Mouse (Mus musculus): Measurements from ENCODE around the gene Myh14. TPM values are rescaled to one million over a fixed set of nuclear protein-coding genes. Genes with fewer than 3 reads are reported as not detected.

The Myh14 gene
- polyA plus RNA-seq, 1 experiment = 3.7 TPM

DNA sequence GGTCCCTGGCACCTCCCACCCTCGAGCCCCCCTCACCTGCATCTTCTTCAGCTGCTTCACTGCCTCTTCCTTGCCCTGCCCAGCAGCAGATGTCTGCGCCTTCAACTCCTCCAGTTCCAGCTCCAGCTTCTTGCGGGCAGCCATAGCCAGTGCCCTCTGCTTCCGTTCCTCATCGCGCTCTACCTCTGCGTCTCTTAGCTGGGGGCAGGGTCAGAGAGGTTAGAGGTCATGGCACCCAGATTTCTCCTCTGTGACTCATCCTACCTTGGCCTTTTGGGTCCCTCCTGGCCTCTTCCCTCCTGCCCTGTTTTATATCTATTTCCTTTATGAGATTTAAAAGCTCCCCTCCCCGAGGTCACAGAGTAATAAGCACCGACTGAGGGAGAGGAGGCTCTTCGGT, 55.3 kb downstream of the Myh14 start:
- Histone ChIP-seq H3K4me3 (ENCODE audit: control insufficient read depth, insufficient read depth, low read length) (no peak overlapping the region), H3K36me3 (ENCODE audit: control insufficient read depth, insufficient read depth, low read length) (no peaks in the 10 kb centered on the region), H3K4me1 (replicated peaks; ENCODE audit: control insufficient read depth, insufficient read depth, low read length) (no peaks in the 10 kb centered on the region), H3K27ac (ENCODE audit: control insufficient read depth, insufficient read depth, low read length) (no peak overlapping the region), H3K27me3 (ENCODE audit: control insufficient read depth, insufficient read depth, low read length) (peaks cover 2% of the 10 kb centered on the region; the same call in 1 of the 2 replicates)
- TF ChIP-seq CTCF (IDR thresholded peaks at IDR 0.05; ENCODE audit: borderline replicate concordance, control insufficient read depth, extremely low read depth, insufficient read depth, low read length, poor library complexity) (no peak), POLR2A (IDR thresholded peaks at IDR 0.05; ENCODE audit: control insufficient read depth, extremely low read depth, insufficient read depth, low read length, poor library complexity) (no peak)
- 14% methylated on average over 10 of the region's 10 CpGs for WGBS
- no peak for DNase-seq

DNA sequence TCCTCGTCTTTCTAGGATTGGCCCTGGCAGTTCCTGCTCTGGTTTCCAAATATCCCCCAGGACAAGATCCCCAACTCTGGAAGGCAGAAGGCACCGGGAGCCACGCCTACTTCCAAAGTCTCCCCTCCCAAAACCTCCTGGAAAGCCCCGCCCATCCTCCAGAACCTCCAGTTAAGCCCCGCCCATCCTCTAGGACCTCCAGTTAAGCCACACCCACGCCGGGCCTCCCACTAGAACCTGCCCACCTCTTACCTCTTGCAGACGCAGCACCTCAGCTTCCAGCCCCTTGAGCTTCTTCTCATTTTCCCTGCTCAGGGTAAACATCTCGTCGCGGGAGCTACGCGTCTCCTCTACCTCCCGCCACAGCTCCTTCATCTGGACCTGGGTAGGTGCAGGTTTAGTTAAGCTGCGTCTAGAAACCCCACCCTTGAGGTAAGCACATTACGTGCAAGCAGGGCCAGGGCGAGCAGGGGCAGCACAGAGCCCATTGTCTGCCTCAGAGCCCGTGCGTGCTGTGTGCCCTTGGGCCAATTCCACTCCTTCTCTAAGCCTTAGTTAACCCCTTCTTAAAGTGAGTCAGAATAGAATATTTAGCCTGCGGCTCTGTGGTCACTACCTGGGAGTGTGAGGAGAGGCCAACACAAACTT, 56.5 kb downstream of the Myh14 start:
- 21% methylated on average over 20 of the region's 20 CpGs for WGBS
- Histone ChIP-seq H3K4me1 (replicated peaks; ENCODE audit: control insufficient read depth, insufficient read depth, low read length) (no peaks in the 10 kb centered on the region), H3K27me3 (ENCODE audit: control insufficient read depth, insufficient read depth, low read length) (peaks cover 2% of the 10 kb centered on the region; the same call in 1 of the 2 replicates), H3K36me3 (ENCODE audit: control insufficient read depth, insufficient read depth, low read length) (no peaks in the 10 kb centered on the region), H3K27ac (ENCODE audit: control insufficient read depth, insufficient read depth, low read length) (no peak overlapping the region), H3K4me3 (ENCODE audit: control insufficient read depth, insufficient read depth, low read length) (no peak overlapping the region)
- no peak for DNase-seq
- TF ChIP-seq CTCF (IDR thresholded peaks at IDR 0.05; ENCODE audit: borderline replicate concordance, control insufficient read depth, extremely low read depth, insufficient read depth, low read length, poor library complexity) = no peak
- TF ChIP-seq POLR2A (IDR thresholded peaks at IDR 0.05; ENCODE audit: control insufficient read depth, extremely low read depth, insufficient read depth, low read length, poor library complexity) = no peak

DNA sequence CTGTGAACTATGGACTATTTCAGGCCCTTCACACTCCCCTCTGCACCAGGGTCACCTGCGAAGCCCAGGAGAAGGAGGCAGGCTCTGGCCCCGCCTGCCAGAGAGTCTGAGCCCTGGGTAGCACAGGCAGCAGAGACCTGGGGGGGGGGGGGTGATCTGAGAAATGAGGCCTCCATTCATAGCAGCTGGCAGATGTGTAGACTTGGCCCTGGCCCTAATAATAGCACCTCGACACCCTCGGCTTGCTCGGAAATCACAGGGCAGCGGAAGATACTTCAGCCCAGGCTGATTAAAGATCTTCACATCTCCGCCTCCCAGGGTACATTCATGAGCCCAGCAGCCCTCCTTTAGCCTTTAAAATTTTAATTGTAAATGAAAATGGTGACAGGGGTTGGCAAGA, 58.5 kb downstream of the Myh14 start:
- WGBS = 77% methylated on average over 7 of the region's 7 CpGs
- DNase-seq = no peak
- H3K27ac ChIP-seq (ENCODE audit: control insufficient read depth, insufficient read depth, low read length) = no peak overlapping the region
- H3K36me3 ChIP-seq (ENCODE audit: control insufficient read depth, insufficient read depth, low read length) = no peaks in the 10 kb centered on the region
- no peaks in the 10 kb centered on the region for H3K4me1 ChIP-seq (replicated peaks; ENCODE audit: control insufficient read depth, insufficient read depth, low read length)
- peaks cover 2% of the 10 kb centered on the region; the same call in 1 of the 2 replicates for H3K27me3 ChIP-seq (ENCODE audit: control insufficient read depth, insufficient read depth, low read length)
- H3K4me3 ChIP-seq (ENCODE audit: control insufficient read depth, insufficient read depth, low read length) = no peak overlapping the region
- no peak for TF ChIP-seq CTCF (IDR thresholded peaks at IDR 0.05; ENCODE audit: borderline replicate concordance, control insufficient read depth, extremely low read depth, insufficient read depth, low read length, poor library complexity)
- no peak for TF ChIP-seq POLR2A (IDR thresholded peaks at IDR 0.05; ENCODE audit: control insufficient read depth, extremely low read depth, insufficient read depth, low read length, poor library complexity)

DNA sequence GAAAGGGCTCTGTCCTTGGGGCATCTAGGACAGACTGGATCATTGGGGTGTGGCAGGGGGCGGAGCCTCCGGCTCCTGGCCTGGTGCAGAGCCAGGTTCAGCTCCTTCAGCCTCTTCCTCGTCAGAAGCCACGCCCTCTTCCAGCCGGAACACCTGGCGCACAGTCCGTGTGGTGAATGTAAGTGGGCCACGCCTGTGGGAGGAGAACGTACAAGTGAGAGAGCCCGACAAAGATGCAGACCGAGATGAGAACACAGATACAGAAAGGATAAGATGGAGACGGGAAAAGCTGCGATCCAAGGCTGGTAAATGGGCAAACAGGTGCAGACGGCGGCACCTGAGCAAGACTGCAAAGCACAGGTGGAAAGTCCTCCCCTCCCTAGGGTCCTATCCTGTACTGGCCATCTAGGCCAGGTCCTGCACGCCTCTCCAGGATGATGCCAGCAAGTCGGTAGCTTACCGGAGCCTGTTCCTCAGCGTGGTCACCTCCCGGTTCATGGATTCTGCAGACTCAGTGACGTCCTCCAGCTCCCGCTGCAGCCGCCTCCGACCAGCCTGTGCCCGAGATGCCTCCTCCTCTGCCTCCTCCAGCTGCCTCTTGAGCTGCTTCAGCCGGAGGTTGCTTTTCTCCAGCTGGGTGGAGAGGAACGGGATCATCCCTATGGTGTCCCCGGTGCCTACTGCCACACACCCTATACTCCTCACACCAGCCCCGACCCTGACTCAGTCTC, 64.3 kb downstream of the Myh14 start:
- TF ChIP-seq POLR2A (IDR thresholded peaks at IDR 0.05; ENCODE audit: control insufficient read depth, extremely low read depth, insufficient read depth, low read length, poor library complexity) (no peak), CTCF (IDR thresholded peaks at IDR 0.05; ENCODE audit: borderline replicate concordance, control insufficient read depth, extremely low read depth, insufficient read depth, low read length, poor library complexity) (no peak)
- DNase-seq = no peak
- H3K27ac ChIP-seq (ENCODE audit: control insufficient read depth, insufficient read depth, low read length) = no peak overlapping the region
- 12% methylated on average over 29 of the region's 29 CpGs for WGBS
- no peaks in the 10 kb centered on the region for H3K4me1 ChIP-seq (replicated peaks; ENCODE audit: control insufficient read depth, insufficient read depth, low read length)
- H3K27me3 ChIP-seq (ENCODE audit: control insufficient read depth, insufficient read depth, low read length) = peaks cover 6% of the 10 kb centered on the region; the same call in 1 of the 2 replicates
- H3K4me3 ChIP-seq (ENCODE audit: control insufficient read depth, insufficient read depth, low read length) = no peak overlapping the region
- no peaks in the 10 kb centered on the region for H3K36me3 ChIP-seq (ENCODE audit: control insufficient read depth, insufficient read depth, low read length)

DNA sequence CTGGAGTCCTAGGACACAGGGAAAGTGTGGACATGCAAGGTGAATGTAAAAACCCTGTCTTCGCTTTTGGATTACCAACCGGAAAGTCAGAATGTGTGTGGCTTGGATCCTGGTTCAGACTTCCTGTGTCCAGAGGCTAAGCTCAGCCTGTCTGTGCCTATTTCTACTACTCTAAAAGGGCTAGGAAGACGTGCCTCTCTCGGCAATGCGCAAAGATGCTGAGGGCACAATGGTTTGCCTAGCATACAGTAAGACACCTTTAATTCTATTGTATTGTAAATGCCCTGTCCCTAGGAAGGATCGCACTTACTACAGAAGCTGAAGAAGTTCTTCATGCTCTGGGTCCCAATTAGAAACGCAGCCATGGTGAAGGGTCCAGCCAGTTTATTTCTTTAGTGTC, 65.2 kb downstream of the Myh14 start:
- H3K27me3 ChIP-seq (ENCODE audit: control insufficient read depth, insufficient read depth, low read length) = peaks cover 6% of the 10 kb centered on the region; the same call in 1 of the 2 replicates
- no peaks in the 10 kb centered on the region for H3K36me3 ChIP-seq (ENCODE audit: control insufficient read depth, insufficient read depth, low read length)

DNA sequence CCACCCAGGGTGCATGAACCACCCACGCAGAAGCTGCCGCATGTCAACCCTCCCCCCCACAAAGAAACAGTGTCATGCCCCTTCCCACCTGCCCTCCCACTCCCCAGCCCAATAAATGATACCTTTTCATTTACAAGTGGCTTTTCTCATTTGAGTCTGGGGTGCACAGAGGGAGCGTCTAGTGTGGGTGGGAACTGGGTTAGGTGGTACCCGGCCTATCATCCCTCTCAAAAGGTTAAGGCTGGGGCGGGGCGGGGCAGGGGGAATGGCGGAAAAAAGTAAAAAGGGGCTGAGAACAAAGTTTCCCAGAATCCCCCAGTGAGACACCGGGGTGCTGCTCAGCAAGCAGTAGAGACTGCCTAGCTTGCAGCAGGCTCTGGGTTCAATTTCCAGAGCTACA, 66.0 kb downstream of the Myh14 start:
- WGBS = 10% methylated on average over 8 of the region's 8 CpGs
- Histone ChIP-seq H3K27ac (ENCODE audit: control insufficient read depth, insufficient read depth, low read length) (no peak overlapping the region), H3K4me1 (replicated peaks; ENCODE audit: control insufficient read depth, insufficient read depth, low read length) (no peaks in the 10 kb centered on the region), H3K36me3 (ENCODE audit: control insufficient read depth, insufficient read depth, low read length) (no peaks in the 10 kb centered on the region), H3K4me3 (ENCODE audit: control insufficient read depth, insufficient read depth, low read length) (no peak overlapping the region), H3K27me3 (ENCODE audit: control insufficient read depth, insufficient read depth, low read length) (peaks cover 6% of the 10 kb centered on the region; the same call in 1 of the 2 replicates)
- no peak for TF ChIP-seq CTCF (IDR thresholded peaks at IDR 0.05; ENCODE audit: borderline replicate concordance, control insufficient read depth, extremely low read depth, insufficient read depth, low read length, poor library complexity)
- DNase-seq = no peak

More for the DNA sequence above, 65.2 kb downstream of the Myh14 start:
- H3K4me1 ChIP-seq (replicated peaks; ENCODE audit: control insufficient read depth, insufficient read depth, low read length) = no peaks in the 10 kb centered on the region
- TF ChIP-seq CTCF (IDR thresholded peaks at IDR 0.05; ENCODE audit: borderline replicate concordance, control insufficient read depth, extremely low read depth, insufficient read depth, low read length, poor library complexity) = no peak
- TF ChIP-seq POLR2A (IDR thresholded peaks at IDR 0.05; ENCODE audit: control insufficient read depth, extremely low read depth, insufficient read depth, low read length, poor library complexity) = no peak
- no peak overlapping the region for H3K4me3 ChIP-seq (ENCODE audit: control insufficient read depth, insufficient read depth, low read length)
- WGBS = 43% methylated on average over 7 of the region's 7 CpGs
- H3K27ac ChIP-seq (ENCODE audit: control insufficient read depth, insufficient read depth, low read length) = no peak overlapping the region
- no peak for DNase-seq

Measured in thymus, adult 2 months (tissue).